Mouse (Mus musculus): ENCODE data around the gene Abcc2. TPM values are rescaled to one million over a fixed set of nuclear protein-coding genes. Genes with fewer than 3 reads are reported as not detected.

Gene Abcc2
- polyA plus RNA-seq, 1 experiment from 2014 or later: 0.03 TPM

DNA sequence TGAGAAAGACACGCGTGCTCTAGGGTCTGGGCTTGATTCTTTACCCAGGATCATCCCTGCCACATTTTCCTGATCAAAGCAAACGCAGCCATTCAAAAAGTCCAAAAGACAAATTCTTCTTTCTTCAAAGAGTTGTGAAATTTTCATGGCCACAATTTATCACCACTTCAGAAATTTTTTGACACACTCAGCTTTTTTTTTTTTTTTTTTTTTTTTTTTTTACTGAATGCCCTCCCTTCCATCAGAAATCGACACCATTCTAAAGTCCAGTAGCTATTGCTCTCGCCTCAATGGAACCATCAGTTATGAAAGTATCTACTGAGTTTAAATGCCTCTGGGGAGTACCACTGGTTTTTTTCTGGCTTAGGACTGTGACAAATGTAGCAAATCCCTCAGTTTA is 1.6 kb upstream of the Abcc2 start:
- WGBS: 60% methylated on average over 5 of the region's 5 CpGs
- H3K9me3 ChIP-seq (replicated peaks): no peaks in the 10 kb centered on the region
- H3K27ac ChIP-seq (replicated peaks): no peak overlapping the region
- H3K4me1 ChIP-seq: no peaks in the 10 kb centered on the region
- no peaks in the 10 kb centered on the region for H3K36me3 ChIP-seq
- no peak overlapping the region for H3K4me3 ChIP-seq (replicated peaks)
- no peak overlapping the region for H3K9ac ChIP-seq
- no peaks in the 10 kb centered on the region for H3K27me3 ChIP-seq
- no peak overlapping the region for H3K4me2 ChIP-seq (replicated peaks)
- no peak for ATAC-seq (ENCODE audit: insufficient number of reproducible peaks, low FRiP score, low TSS enrichment, low read depth)

DNA sequence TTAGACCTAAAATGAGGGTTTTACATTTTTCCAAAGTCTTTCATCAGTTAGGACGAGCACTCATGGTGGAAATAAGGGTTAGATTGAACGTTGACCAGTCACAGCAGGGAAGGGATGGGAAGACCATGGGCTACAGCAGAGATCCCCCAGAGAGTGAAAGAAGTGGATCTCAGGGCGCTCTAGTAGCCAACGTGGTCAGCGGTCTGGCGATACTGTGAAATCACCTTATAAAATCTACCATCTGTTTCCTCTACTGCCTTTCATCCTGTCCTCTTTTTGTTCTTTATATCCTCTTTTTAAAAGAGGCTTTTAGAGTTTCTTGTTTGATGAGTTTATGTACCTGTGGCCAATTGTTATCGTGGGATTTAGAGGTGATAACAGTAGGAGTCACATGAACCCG is 2.8 kb downstream of the Abcc2 start:
- H3K9ac ChIP-seq: no peak overlapping the region
- no peak overlapping the region for H3K27ac ChIP-seq (replicated peaks)
- no peaks in the 10 kb centered on the region for H3K27me3 ChIP-seq
- 78% methylated on average over 8 of the region's 8 CpGs for WGBS
- no peaks in the 10 kb centered on the region for H3K9me3 ChIP-seq (replicated peaks)
- H3K36me3 ChIP-seq: no peaks in the 10 kb centered on the region
- H3K4me1 ChIP-seq: no peaks in the 10 kb centered on the region
- ATAC-seq (ENCODE audit: insufficient number of reproducible peaks, low FRiP score, low TSS enrichment, low read depth): no peak
- no peak overlapping the region for H3K4me2 ChIP-seq (replicated peaks)
- no peak overlapping the region for H3K4me3 ChIP-seq (replicated peaks)

DNA sequence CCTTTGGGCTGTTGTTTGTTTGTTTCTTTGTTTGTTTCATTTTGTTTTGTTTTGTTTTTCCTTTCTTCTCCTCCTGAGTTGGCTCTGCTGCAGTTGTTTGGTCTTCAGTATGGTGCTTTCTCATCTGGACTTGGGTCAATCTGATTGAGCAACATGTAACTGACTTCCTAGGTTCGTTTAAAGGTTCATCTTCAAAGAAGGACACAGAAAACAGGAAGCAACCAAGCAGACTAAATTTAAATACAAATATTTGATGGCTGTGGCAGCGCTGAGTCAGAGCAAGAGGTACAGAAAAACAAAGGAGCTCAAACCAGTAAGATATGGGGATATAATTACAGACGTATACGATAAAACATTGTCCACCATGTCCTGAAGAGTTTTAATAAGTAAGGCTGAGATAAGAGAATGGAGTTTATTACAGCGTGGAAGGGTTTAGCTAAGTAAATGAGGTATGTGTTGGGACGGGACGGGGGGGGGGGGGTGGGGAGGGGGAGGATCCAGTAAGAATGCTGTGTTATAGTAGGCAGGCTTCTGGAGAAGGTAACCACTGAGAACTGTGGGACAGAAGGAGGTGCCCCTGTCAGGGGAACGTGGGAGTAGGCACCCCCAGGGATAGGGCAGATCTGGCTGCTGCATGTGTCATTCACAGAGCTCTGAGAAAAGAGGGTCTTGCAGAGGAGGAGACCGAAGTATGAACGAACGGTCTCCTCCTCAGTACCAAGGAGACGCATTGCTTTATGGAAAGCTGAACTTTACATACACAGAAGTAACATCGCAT is 4.4 kb downstream of the Abcc2 start:
- no peaks in the 10 kb centered on the region for H3K4me1 ChIP-seq
- H3K27me3 ChIP-seq: no peaks in the 10 kb centered on the region
- H3K9me3 ChIP-seq (replicated peaks): no peaks in the 10 kb centered on the region
- H3K27ac ChIP-seq (replicated peaks): no peak overlapping the region
- ATAC-seq (ENCODE audit: insufficient number of reproducible peaks, low FRiP score, low TSS enrichment, low read depth): no peak
- no peak overlapping the region for H3K4me3 ChIP-seq (replicated peaks)
- no peak overlapping the region for H3K9ac ChIP-seq
- no peaks in the 10 kb centered on the region for H3K36me3 ChIP-seq
- no peak overlapping the region for H3K4me2 ChIP-seq (replicated peaks)
- 82% methylated on average over 12 of the region's 13 CpGs for WGBS

DNA sequence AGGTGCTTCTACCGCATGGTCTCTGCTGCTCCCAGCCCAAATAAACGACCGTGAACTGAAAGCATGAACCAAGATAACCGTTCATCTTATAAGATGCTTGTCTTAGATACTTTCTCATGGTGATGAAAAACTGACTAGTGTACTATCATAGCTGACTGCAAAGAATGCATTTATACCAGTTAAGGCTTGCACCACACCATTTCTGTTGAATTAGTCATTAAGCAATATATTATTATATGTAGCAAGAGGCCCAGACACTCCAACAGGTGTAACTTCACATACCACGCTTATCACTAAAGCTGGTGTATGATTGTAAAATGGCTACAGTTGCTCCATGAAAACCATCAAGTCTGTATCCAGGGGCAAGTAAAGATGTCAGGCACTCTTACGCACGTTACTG is 7.8 kb downstream of the Abcc2 start:
- WGBS: 76% methylated on average over 7 of the region's 7 CpGs

DNA sequence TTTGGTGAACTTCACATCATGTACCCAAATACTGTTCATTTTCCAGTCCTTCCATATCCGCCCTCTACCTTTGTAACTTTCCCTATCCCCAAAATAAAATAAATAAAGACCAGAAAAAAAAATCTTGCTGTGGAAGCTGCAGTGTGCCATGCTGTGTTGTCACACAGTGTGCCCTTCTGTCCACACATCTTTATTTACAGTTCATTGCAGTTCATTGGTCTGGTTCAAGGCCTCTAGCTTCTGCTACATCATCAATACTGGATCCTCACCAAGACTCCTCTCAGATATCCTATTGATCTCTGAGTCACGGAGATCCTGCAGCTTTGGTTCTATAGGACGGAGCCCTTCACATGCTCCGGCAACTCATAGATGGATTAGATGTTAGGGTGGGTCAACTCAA is 10.5 kb downstream of the Abcc2 start:
- Histone ChIP-seq H3K4me1 (no peaks in the 10 kb centered on the region), H3K9me3 (replicated peaks) (no peaks in the 10 kb centered on the region), H3K4me2 (replicated peaks) (no peak overlapping the region), H3K9ac (no peak overlapping the region), H3K4me3 (replicated peaks) (no peak overlapping the region), H3K36me3 (no peaks in the 10 kb centered on the region), H3K27me3 (no peaks in the 10 kb centered on the region), H3K27ac (replicated peaks) (no peak overlapping the region)
- no peak for ATAC-seq (ENCODE audit: insufficient number of reproducible peaks, low FRiP score, low TSS enrichment, low read depth)
- 94% methylated on average over 4 of the region's 4 CpGs for WGBS

More for the DNA sequence above, 7.8 kb downstream of the Abcc2 start:
- Histone ChIP-seq H3K9me3 (replicated peaks) (no peaks in the 10 kb centered on the region), H3K4me3 (replicated peaks) (no peak overlapping the region), H3K4me2 (replicated peaks) (no peak overlapping the region), H3K36me3 (no peaks in the 10 kb centered on the region), H3K4me1 (no peaks in the 10 kb centered on the region), H3K27ac (replicated peaks) (no peak overlapping the region), H3K27me3 (no peaks in the 10 kb centered on the region), H3K9ac (no peak overlapping the region)
- no peak for ATAC-seq (ENCODE audit: insufficient number of reproducible peaks, low FRiP score, low TSS enrichment, low read depth)

DNA sequence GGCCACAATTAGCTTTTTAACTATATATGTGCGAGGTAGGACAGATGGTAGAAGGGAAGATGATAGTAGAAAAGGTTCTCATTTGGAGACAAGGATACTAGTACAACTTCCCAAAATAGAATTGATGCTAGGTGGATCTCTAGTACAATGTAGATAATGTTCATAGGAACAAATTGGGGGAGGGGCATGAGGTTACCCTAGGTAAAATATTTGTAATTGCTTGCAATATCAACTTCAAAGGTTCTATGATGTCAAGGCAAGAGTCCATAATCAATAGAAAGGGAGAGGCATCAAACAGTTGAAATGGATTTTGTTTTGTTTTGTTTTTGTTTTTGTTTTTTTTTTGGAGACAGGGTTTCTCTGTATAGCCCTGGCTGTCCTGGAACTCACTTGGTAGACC is 12.0 kb downstream of the Abcc2 start:
- H3K9me3 ChIP-seq (replicated peaks): no peaks in the 10 kb centered on the region
- no peaks in the 10 kb centered on the region for H3K4me1 ChIP-seq
- 88% methylated on average over 1 of the region's 1 CpGs for WGBS
- ATAC-seq (ENCODE audit: insufficient number of reproducible peaks, low FRiP score, low TSS enrichment, low read depth): no peak
- H3K9ac ChIP-seq: no peak overlapping the region
- no peaks in the 10 kb centered on the region for H3K36me3 ChIP-seq
- H3K4me2 ChIP-seq (replicated peaks): no peak overlapping the region
- H3K4me3 ChIP-seq (replicated peaks): no peak overlapping the region
- H3K27me3 ChIP-seq: no peaks in the 10 kb centered on the region
- H3K27ac ChIP-seq (replicated peaks): no peak overlapping the region

DNA sequence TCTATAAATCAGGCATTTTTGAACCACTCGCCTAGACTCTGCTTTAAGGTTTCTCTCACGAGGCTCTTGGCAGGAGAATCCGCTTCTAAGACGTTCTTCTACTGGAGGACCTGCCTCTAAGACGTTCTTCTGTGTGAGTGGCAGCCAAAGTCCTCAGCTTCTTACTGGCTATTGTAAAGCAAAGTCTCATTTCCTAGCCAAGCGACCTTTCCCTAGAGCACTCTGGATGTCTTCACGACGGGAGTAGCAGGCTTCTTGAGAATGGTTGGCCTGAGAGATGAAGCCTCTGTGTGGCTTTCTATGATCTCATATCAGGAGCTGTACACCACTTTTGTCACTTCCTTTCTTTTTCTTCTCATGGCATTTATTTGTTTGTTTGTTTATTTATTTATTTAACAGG is 13.5 kb downstream of the Abcc2 start:
- 75% methylated on average over 8 of the region's 8 CpGs for WGBS
- Histone ChIP-seq H3K9me3 (replicated peaks) (no peaks in the 10 kb centered on the region), H3K27ac (replicated peaks) (no peak overlapping the region), H3K27me3 (no peaks in the 10 kb centered on the region), H3K4me1 (no peaks in the 10 kb centered on the region), H3K36me3 (no peaks in the 10 kb centered on the region), H3K4me3 (replicated peaks) (no peak overlapping the region), H3K4me2 (replicated peaks) (no peak overlapping the region), H3K9ac (no peak overlapping the region)
- ATAC-seq (ENCODE audit: insufficient number of reproducible peaks, low FRiP score, low TSS enrichment, low read depth): no peak

DNA sequence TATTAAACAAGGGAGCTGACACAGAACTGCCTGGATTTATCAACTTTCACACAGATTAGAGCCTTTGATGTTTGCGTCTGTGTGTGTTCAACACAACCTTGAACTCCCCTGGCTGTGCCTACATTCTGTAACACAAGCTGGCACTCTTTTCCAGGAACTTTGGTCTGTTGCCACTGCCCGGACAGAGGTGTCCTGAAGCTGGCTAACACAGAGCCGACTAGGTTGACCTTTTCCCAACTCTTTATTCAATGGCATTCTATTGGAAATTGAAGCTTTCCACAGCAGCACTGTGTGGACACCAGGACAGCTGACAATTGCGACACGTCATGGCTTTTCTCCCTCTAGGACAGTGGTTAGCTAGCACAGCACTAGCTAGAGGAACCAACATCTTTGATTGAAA is 15.2 kb downstream of the Abcc2 start:
- Histone ChIP-seq H3K4me2 (replicated peaks) (no peak overlapping the region), H3K4me3 (replicated peaks) (no peak overlapping the region), H3K9me3 (replicated peaks) (no peaks in the 10 kb centered on the region), H3K4me1 (no peaks in the 10 kb centered on the region), H3K27me3 (no peaks in the 10 kb centered on the region), H3K36me3 (no peaks in the 10 kb centered on the region), H3K9ac (no peak overlapping the region), H3K27ac (replicated peaks) (no peak overlapping the region)
- no peak for ATAC-seq (ENCODE audit: insufficient number of reproducible peaks, low FRiP score, low TSS enrichment, low read depth)
- WGBS: 84% methylated on average over 5 of the region's 5 CpGs

DNA sequence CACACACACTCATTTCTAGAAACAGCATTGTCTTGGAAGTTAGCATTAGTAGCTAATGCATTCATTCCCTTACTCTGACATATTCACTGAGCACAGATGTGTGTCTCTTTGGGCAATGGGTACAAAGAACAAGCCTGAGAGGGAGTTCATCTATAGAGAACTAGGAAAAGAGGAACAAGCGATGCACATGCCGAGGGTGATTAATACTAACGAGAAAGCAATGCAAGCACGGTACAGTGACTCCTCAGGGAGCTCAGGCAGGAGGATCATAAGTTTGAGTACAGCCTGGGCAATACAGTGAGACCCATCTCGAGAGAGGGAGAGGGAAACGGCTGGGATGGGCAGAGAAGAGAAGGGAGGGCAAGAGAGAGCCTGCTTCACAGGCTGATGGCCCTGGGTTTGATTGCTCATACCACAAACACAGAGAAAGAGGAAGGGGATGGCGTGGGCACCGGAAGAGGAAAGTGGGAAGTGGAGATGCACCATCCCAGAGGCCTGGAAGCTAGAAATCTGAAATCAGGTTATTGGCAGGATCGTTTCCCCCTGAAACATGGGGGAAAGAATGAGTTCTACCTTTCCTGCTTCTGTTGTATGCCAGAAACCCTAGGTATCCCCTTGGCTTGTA is 19.5 kb downstream of the Abcc2 start:
- Histone ChIP-seq H3K4me1 (no peaks in the 10 kb centered on the region), H3K9ac (no peak overlapping the region), H3K9me3 (replicated peaks) (no peaks in the 10 kb centered on the region), H3K4me3 (replicated peaks) (no peak overlapping the region), H3K36me3 (no peaks in the 10 kb centered on the region), H3K27me3 (no peaks in the 10 kb centered on the region), H3K27ac (replicated peaks) (no peak overlapping the region), H3K4me2 (replicated peaks) (no peak overlapping the region)
- 74% methylated on average over 9 of the region's 9 CpGs for WGBS
- no peak for ATAC-seq (ENCODE audit: insufficient number of reproducible peaks, low FRiP score, low TSS enrichment, low read depth)

DNA sequence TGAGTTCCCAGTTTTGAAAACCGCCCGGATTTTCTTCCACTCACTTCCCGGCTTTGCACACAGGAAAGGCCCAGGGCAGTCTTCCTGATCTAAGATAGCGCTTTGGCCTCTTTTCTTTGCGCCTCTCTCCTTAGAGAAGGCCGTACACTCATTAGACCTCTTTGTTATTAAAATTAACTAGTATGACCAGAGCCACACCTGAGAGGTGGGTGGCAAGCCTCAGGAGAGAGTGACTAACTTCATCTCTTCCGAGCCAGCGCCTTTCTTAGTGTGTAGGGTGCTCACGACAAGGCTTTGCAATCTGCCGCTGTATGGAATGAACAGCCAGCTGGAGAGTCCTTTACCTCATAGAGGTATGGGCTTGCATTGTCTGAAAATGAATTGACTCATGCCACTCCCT is 21.9 kb downstream of the Abcc2 start:
- WGBS: 76% methylated on average over 10 of the region's 10 CpGs
- Histone ChIP-seq H3K36me3 (no peaks in the 10 kb centered on the region), H3K27ac (replicated peaks) (no peak overlapping the region), H3K27me3 (no peaks in the 10 kb centered on the region), H3K4me1 (no peaks in the 10 kb centered on the region), H3K9me3 (replicated peaks) (no peaks in the 10 kb centered on the region), H3K4me2 (replicated peaks) (no peak overlapping the region), H3K9ac (no peak overlapping the region), H3K4me3 (replicated peaks) (no peak overlapping the region)
- no peak for ATAC-seq (ENCODE audit: insufficient number of reproducible peaks, low FRiP score, low TSS enrichment, low read depth)

DNA sequence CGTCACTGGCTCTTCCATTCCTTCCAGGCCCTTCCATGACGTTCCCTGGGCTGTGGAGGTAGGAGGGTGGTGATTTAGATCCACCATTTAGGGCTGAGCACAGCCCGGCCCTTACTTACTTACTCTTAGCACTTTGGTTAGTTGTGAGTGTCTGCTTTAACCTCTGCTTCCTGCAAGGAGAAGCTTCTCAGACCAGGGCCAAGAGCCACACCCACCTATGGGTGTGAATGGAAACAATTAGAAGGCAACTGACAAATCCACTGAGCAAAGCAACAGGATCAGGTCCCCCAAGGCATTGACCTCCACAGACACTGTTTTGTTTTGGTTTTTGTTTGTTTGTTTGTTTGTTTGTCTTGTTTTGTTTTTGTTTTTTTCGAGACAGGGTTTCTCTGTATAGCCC is 27.3 kb downstream of the Abcc2 start:
- H3K9ac ChIP-seq: no peak overlapping the region
- no peak for ATAC-seq (ENCODE audit: insufficient number of reproducible peaks, low FRiP score, low TSS enrichment, low read depth)
- WGBS: 47% methylated on average over 4 of the region's 4 CpGs
- H3K9me3 ChIP-seq (replicated peaks): no peaks in the 10 kb centered on the region
- H3K36me3 ChIP-seq: no peaks in the 10 kb centered on the region
- no peaks in the 10 kb centered on the region for H3K4me1 ChIP-seq
- H3K27ac ChIP-seq (replicated peaks): no peak overlapping the region
- no peak overlapping the region for H3K4me3 ChIP-seq (replicated peaks)
- H3K4me2 ChIP-seq (replicated peaks): no peak overlapping the region
- no peaks in the 10 kb centered on the region for H3K27me3 ChIP-seq

DNA sequence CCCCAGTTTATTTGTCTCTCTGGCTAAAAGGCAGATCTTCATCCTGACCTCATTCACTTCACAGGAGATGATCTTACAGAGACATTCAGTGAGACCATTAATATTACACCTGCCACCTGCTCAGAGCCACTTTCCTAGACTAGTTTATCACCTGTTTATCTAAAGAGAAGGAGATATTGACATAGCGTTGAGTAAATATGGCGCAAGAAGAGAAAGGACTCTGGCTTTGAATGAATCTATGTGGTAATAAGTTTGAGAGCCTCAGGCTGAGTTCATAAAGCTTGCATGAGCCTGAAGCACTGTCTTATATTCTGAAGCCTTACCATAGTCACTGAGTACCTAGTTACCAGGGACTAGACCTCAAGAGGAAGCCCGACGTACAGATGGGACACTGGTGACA is 29.4 kb downstream of the Abcc2 start:
- no peak overlapping the region for H3K9ac ChIP-seq
- no peak for ATAC-seq (ENCODE audit: insufficient number of reproducible peaks, low FRiP score, low TSS enrichment, low read depth)
- no peaks in the 10 kb centered on the region for H3K27me3 ChIP-seq
- no peak overlapping the region for H3K4me3 ChIP-seq (replicated peaks)
- H3K4me1 ChIP-seq: no peaks in the 10 kb centered on the region
- no peaks in the 10 kb centered on the region for H3K9me3 ChIP-seq (replicated peaks)
- no peaks in the 10 kb centered on the region for H3K36me3 ChIP-seq
- no peak overlapping the region for H3K4me2 ChIP-seq (replicated peaks)
- 94% methylated on average over 4 of the region's 4 CpGs for WGBS
- no peak overlapping the region for H3K27ac ChIP-seq (replicated peaks)

Measured in embryonic facial prominence, embryonic 15.5 days (tissue).